Mouse (Mus musculus) C2C12 (cell line): ENCODE measurements around the gene C730034F03Rik.

Experiments
- CTCF ChIP-seq: IDR thresholded peaks from one replicate; pipeline ENCODE4 v1.5.1; 2011; ENCODE audit not compliant: control insufficient read depth, insufficient read depth, insufficient read length
- FOSL1 ChIP-seq: IDR thresholded peaks from one replicate; pipeline ENCODE4 v1.8.0; 2011; ENCODE audit warnings: mild to moderate bottlenecking, low read length; ENCODE audit not compliant: poor library complexity, insufficient read depth, severe bottlenecking
- MYOD1 ChIP-seq: IDR thresholded peaks from one replicate; pipeline ENCODE4 v1.6.1; 2011; ENCODE audit warnings: low read depth; ENCODE audit not compliant: control insufficient read depth, insufficient read length
- MYOG ChIP-seq: IDR thresholded peaks from one replicate; pipeline ENCODE4 v1.6.1; 2011; ENCODE audit not compliant: control insufficient read depth, insufficient read length; ENCODE audit errors: extremely low read depth

GRCm38 (mm10) chr15:89398146-89398545 is 31.2 kb upstream of the C730034F03Rik start:
- TF ChIP-seq CTCF (no peak), FOSL1 (no peak), MYOD1 (no peak), MYOG (no peak)
